Mouse (Mus musculus) erythroblast, adult 5-6 weeks (primary cell): ENCODE data around the gene Ovol3. TPM values are rescaled to one million over a fixed set of nuclear protein-coding genes. Genes with fewer than 3 reads are reported as not detected.
"Not testable (repeated sequence)": the region's sequence is repeated elsewhere in the genome, so short reads cannot be mapped to it uniquely, and the experiment has no call there.

Source experiments
- ATAC-seq: replicated peaks from 2 replicates; pipeline ENCODE4 v1.8.0; 2016; ENCODE audit warnings: moderate number of reproducible peaks, mild to moderate bottlenecking, moderate TSS enrichment, inconsistent platforms; ENCODE audit not compliant: poor library complexity, low FRiP score, severe bottlenecking
- total RNA-seq, 2 experiments: library from RNA; stranded (forward) in 1 of 2; stranded (reverse) in 1 of 2; fragments of 150-400 nt in 1 of 2; fragments of 200-764, 138-1000 nt in 1 of 2; gene quantifications; 2 replicates each; pipeline versions ENCODE4 v1.2.3 to v1.2.4; 2015 to 2017; ENCODE audit warnings: low replicate concordance in 2 of 2

The Ovol3 gene
- total RNA-seq (2015; ENCODE audit: low replicate concordance) (not detected in 2 replicates), total RNA-seq (2017; ENCODE audit: low replicate concordance) (not detected in 2 replicates)

GRCm38 (mm10) chr7:30235625-30236024, at the start of gene Ovol3:
Gene Ovol3 (minus strand): TSS chr7:30235725.
- ATAC-seq, result no peak

- ATAC-seq, result no peak
Measured at GRCm38 (mm10) chr7:30282740-30283139, 47.2 kb upstream of the Ovol3 start.

GRCm38 (mm10) chr7:30281522-30281921, 46.0 kb upstream of the Ovol3 start:
- ATAC-seq, result no peak

GRCm38 (mm10) chr7:30280670-30281138, 45.2 kb upstream of the Ovol3 start:
- peak; percentile 70 for ATAC-seq

GRCm38 (mm10) chr7:30279951-30280669, 44.6 kb upstream of the Ovol3 start, which contains the start of the genes Thap8 and Wdr62:
Gene Thap8 (plus strand): TSS chr7:30280094.
Gene Wdr62 (minus strand): TSS chr7:30280419.
- peak; percentile 94 for ATAC-seq

- peak; percentile 62 for ATAC-seq
Measured at GRCm38 (mm10) chr7:30279536-30279935, 44.0 kb upstream of the Ovol3 start.

GRCm38 (mm10) chr7:30278911-30279310, 43.4 kb upstream of the Ovol3 start:
- ATAC-seq, result no peak

GRCm38 (mm10) chr7:30274383-30274782, 38.9 kb upstream of the Ovol3 start:
- no peak for ATAC-seq

- no peak for ATAC-seq
Measured at GRCm38 (mm10) chr7:30269641-30270040, 34.1 kb upstream of the Ovol3 start.

GRCm38 (mm10) chr7:30266780-30267179, 31.3 kb upstream of the Ovol3 start:
- ATAC-seq, result no peak

- no peak for ATAC-seq
Measured at GRCm38 (mm10) chr7:30265935-30266334, 30.4 kb upstream of the Ovol3 start.

- ATAC-seq, result no peak
Measured at GRCm38 (mm10) chr7:30265531-30265930, 30.0 kb upstream of the Ovol3 start.

GRCm38 (mm10) chr7:30265041-30265440, 29.5 kb upstream of the Ovol3 start:
- ATAC-seq, result no peak

- ATAC-seq, result no peak
Measured at GRCm38 (mm10) chr7:30251956-30252954, 16.7 kb upstream of the Ovol3 start.

- ATAC-seq, result not testable (repeated sequence)
Measured at GRCm38 (mm10) chr7:30237374-30237773, 1.8 kb upstream of the Ovol3 start.

GRCm38 (mm10) chr7:30235091-30235490, 434 bp downstream of the Ovol3 start:
- no peak for ATAC-seq

- no peak for ATAC-seq
Measured at GRCm38 (mm10) chr7:30234276-30234858, 1.2 kb downstream of the Ovol3 start.

- ATAC-seq, result no peak
Measured at GRCm38 (mm10) chr7:30233387-30233786, 2.1 kb downstream of the Ovol3 start.

GRCm38 (mm10) chr7:30232631-30233148, 2.8 kb downstream of the Ovol3 start:
- ATAC-seq, result peak; percentile 38
